ENCODE assay signal across 10 mouse cellular contexts in genomic region chr1:156997033-156997432, GRCm38 (mm10). TPM values are rescaled to one million over a fixed set of nuclear protein-coding genes. Genes with fewer than 3 reads are reported as not detected.
DNase-seq lines count a peak whose midpoint lies in the region; ATAC-seq lines count a peak whose summit lies in the region.
"Had no signal": no experiment of that assay in that cellular context is flagged by ENCODE, and none has a peak within 500 bp of the region (broad histone marks: within the 10 kb centered on the region; RNA-seq: fewer than 3 reads in every experiment).

No protein-coding gene starts in this region.

- no peaks in the 10 kb centered on the region for H3K36me3 ChIP-seq in kidney, embryonic 15.5 days
- no peaks in the 10 kb centered on the region for H3K36me3 ChIP-seq in forebrain, embryonic 16.5 days (ENCODE audit: control insufficient read depth, insufficient read depth)
- H3K36me3 ChIP-seq in intestine, embryonic 16.5 days (ENCODE audit: control insufficient read depth, insufficient read depth, low read length): no peaks in the 10 kb centered on the region

- ATAC-seq in kidney, embryonic 15.5 days (replicated peaks; ENCODE audit: low FRiP score): 0 out of 2 replicates have a peak, but pooled peaks have one; percentile 16
- peak; percentile 82 for ATAC-seq in forebrain, embryonic 16.5 days
- no peak for ATAC-seq in intestine, embryonic 16.5 days
- ATAC-seq: CD4-positive, CD25-positive, alpha-beta regulatory T cell, adult 4 months had no signal

- H3K4me2 ChIP-seq in kidney, embryonic 15.5 days: 0 out of 2 replicates have a peak overlapping the region, but pooled peaks have one; percentile 24
- H3K4me2 ChIP-seq in forebrain, embryonic 16.5 days (ENCODE audit: low read length): no peak overlapping the region
- H3K4me2 ChIP-seq in intestine, embryonic 16.5 days (ENCODE audit: low read depth, low read length): no peak overlapping the region

- peaks cover 26% of the 10 kb centered on the region for H3K4me1 ChIP-seq in kidney, embryonic 15.5 days
- peaks cover 44% of the 10 kb centered on the region for H3K4me1 ChIP-seq in forebrain, embryonic 16.5 days (replicated peaks; ENCODE audit: control insufficient read depth, insufficient read depth, low read length)
- H3K4me1 ChIP-seq in intestine, embryonic 16.5 days (ENCODE audit: control insufficient read depth, insufficient read depth, low read length): peaks cover 6% of the 10 kb centered on the region; the same call in 1 of the 2 replicates

- intact Hi-C loops in left cerebral cortex, postnatal 4 days (cut with DNase I): no loop called here

- no peaks in the 10 kb centered on the region for H3K9me3 ChIP-seq in kidney, embryonic 15.5 days (replicated peaks)
- H3K9me3 ChIP-seq in forebrain, embryonic 16.5 days (ENCODE audit: control insufficient read depth, low read length): no peaks in the 10 kb centered on the region
- H3K9me3 ChIP-seq in intestine, embryonic 16.5 days (ENCODE audit: control insufficient read depth, low read length): no peaks in the 10 kb centered on the region

- no peak overlapping the region for H3K4me3 ChIP-seq in kidney, embryonic 15.5 days (replicated peaks)
- no peak overlapping the region for H3K4me3 ChIP-seq in forebrain, embryonic 16.5 days (replicated peaks; ENCODE audit: low read length)
- no peak overlapping the region for H3K4me3 ChIP-seq in intestine, embryonic 16.5 days (ENCODE audit: low read length)

- peak overlapping the region; percentile 68 for H3K27ac ChIP-seq in kidney, embryonic 15.5 days
- peak overlapping the region; percentile 67 for H3K27ac ChIP-seq in forebrain, embryonic 16.5 days (ENCODE audit: low read length)
- no peak overlapping the region for H3K27ac ChIP-seq in intestine, embryonic 16.5 days (ENCODE audit: low read length)

- H3K27me3 ChIP-seq in kidney, embryonic 15.5 days: no peaks in the 10 kb centered on the region
- H3K27me3 ChIP-seq in forebrain, embryonic 16.5 days (replicated peaks; ENCODE audit: control insufficient read depth, insufficient read depth, low read length): no peaks in the 10 kb centered on the region
- H3K27me3 ChIP-seq in intestine, embryonic 16.5 days (replicated peaks; ENCODE audit: control insufficient read depth, insufficient read depth, low read length): no peaks in the 10 kb centered on the region

- no peak overlapping the region for H3K9ac ChIP-seq in kidney, embryonic 15.5 days
- no peak overlapping the region for H3K9ac ChIP-seq in forebrain, embryonic 16.5 days (replicated peaks; ENCODE audit: low read depth, low read length)
- H3K9ac ChIP-seq in intestine, embryonic 16.5 days (ENCODE audit: low read depth, low read length): no peak overlapping the region

- 76% methylated on average over 10 of the region's 10 CpGs for WGBS in kidney, embryonic 15.5 days
- WGBS in forebrain, embryonic 16.5 days: 41% methylated on average over 10 of the region's 10 CpGs
- WGBS in intestine, embryonic 16.5 days: 78% methylated on average over 10 of the region's 10 CpGs

- DNase-seq in kidney, adult 9 months: no peak
- DNase-seq in left cerebral cortex, postnatal 4 days: peak; percentile 38
- peak; percentile 68 for DNase-seq in right cerebral cortex, postnatal 25 days
- DNase-seq in yolk sac, embryonic 10.5 days (ENCODE audit: low spot score): no peak
- no peak for DNase-seq in gastrocnemius, adult 8-10 months (ENCODE audit: low spot score in 2 of 2)
- DNase-seq: adrenal gland, postnatal 10 days had no signal

RNA-seq across cellular contexts. Expression of gene Ralgps2, which starts 57.6 kb away (rescaled TPM):
- polyA plus RNA-seq in kidney, embryonic 15.5 days (2015; fragmentation: Nextera tagmentation; extraction: Ambion mirVana): 66.0 and 67.9 TPM in 2 replicates
- 132 and 135 TPM in 2 replicates for polyA plus RNA-seq in forebrain, embryonic 16.5 days (2015; fragmentation: Nextera tagmentation; extraction: Ambion mirVana)
- 10 to 100 TPM; 82.8 to 98.0 TPM for total RNA-seq in left cerebral cortex, postnatal 4 days (2021)
- under 1 TPM; 0.44 to 0.94 (median 0.76) TPM for total RNA-seq in gastrocnemius, adult 8-10 months (2022)
- 24.1 and 30.6 TPM in 2 replicates for polyA plus RNA-seq in intestine, embryonic 16.5 days (2015; fragmentation: Nextera tagmentation; extraction: Ambion mirVana)

Comparison
In these comparisons a context has a peak if more than half of its experiments do, and no peak if none do; other contexts are left out.
1. DNase-seq: peak in left cerebral cortex, postnatal 4 days (single experiment) and right cerebral cortex, postnatal 25 days (single experiment); none in kidney, adult 9 months (single experiment), yolk sac, embryonic 10.5 days (single experiment) and gastrocnemius, adult 8-10 months (0 of 2).